Mouse (Mus musculus) kidney, postnatal 0 days (tissue): ENCODE data around the gene Ptprg. TPM values are rescaled to one million over a fixed set of nuclear protein-coding genes. Genes with fewer than 3 reads are reported as not detected.
A peak's percentile ranks its signal among the peaks of the same experiment; 100 is the strongest.

ENCODE experiments used
- ATAC-seq: fragments of 200-750 bp; cut with Nextera tagmentation; replicated peaks from 2 replicates; pipeline ENCODE4 v1.8.0; 2017; ENCODE audit warnings: low read depth, moderate number of reproducible peaks, moderate TSS enrichment, moderate library complexity; ENCODE audit not compliant: low FRiP score
- DNase-seq: peaks from one replicate; pipeline ENCODE4 v3.0.0-alpha.2; 2016; ENCODE audit warnings: low spot score
- H3K27ac ChIP-seq: fragments of 300-500 bp; sonication (generic); 2 replicates; pipeline ENCODE4 v1.5.1; 2014; ENCODE audit warnings: mild to moderate bottlenecking
- H3K27me3 ChIP-seq: fragments of 300-500 bp; sonication (generic); 2 replicates; pipeline ENCODE4 v1.6.1; 2014; ENCODE audit warnings: low read length, mixed read lengths; ENCODE audit not compliant: insufficient read depth
- H3K36me3 ChIP-seq: fragments of 300-500 bp; sonication (generic); 2 replicates; pipeline ENCODE4 v1.6.1; 2014; ENCODE audit warnings: low read length, mixed read lengths; ENCODE audit not compliant: insufficient read depth
- H3K4me1 ChIP-seq: fragments of 300-500 bp; sonication (generic); replicated peaks from 2 replicates; pipeline ENCODE4 v1.6.1; 2014; ENCODE audit warnings: antibody characterized with exemption, low read length, mixed read lengths; ENCODE audit not compliant: insufficient read depth
- H3K4me2 ChIP-seq: fragments of 300-500 bp; sonication (generic); 2 replicates; pipeline ENCODE4 v1.6.1; 2014; ENCODE audit warnings: mild to moderate bottlenecking, low read length, moderate library complexity, mixed read lengths
- H3K4me3 ChIP-seq: fragments of 300-500 bp; sonication (generic); replicated peaks from 2 replicates; pipeline ENCODE4 v1.5.1; 2014; ENCODE audit warnings: low read depth, low read length
- H3K9ac ChIP-seq: fragments of 300-500 bp; sonication (generic); 2 replicates; pipeline ENCODE4 v1.6.1; 2014; ENCODE audit warnings: low read depth, low read length
- H3K9me3 ChIP-seq: fragments of 300-500 bp; sonication (generic); replicated peaks from 2 replicates; pipeline ENCODE4 v1.6.1; 2016; ENCODE audit warnings: low read length, inconsistent platforms, mixed read lengths
- CTCF ChIP-seq: IDR thresholded peaks from 2 replicates; pipeline ENCODE4 v1.5.1; 2016; ENCODE audit warnings: antibody characterized with exemption, low read depth, mild to moderate bottlenecking, moderate library complexity
- WGBS: fragments of 180-500 bp; shearing (Covaris S2); extraction: QIAGEN DNeasy Blood & Tissue Kit; methylation state at CpG from one replicate; pipeline ENCODE4 v1.1.7; 2014; 5-methylcytosine and 5-hydroxymethylcytosine counted together
- polyA plus RNA-seq: library from polyadenylated mRNA; unstranded; fragments of >200 nt; fragmentation: Nextera tagmentation; extraction: Ambion mirVana; gene quantifications from 2 replicates; pipeline ENCODE4 v1.2.1, GENCODE M21; 2015

Gene Ptprg
- polyA plus RNA-seq, 1 experiment from 2014 or later = 23.5 TPM

- H3K4me3 ChIP-seq = no peak overlapping the region
- ATAC-seq = no peak
- H3K27ac ChIP-seq = no peak overlapping the region
- no peak for TF ChIP-seq CTCF
- DNase-seq = no peak
- H3K9ac ChIP-seq = no peak overlapping the region
- H3K36me3 ChIP-seq = no peaks in the 10 kb centered on the region
- WGBS = 46% methylated on average over 7 of the region's 7 CpGs
- no peaks in the 10 kb centered on the region for H3K27me3 ChIP-seq
- H3K4me1 ChIP-seq = peaks cover 8% of the 10 kb centered on the region
- H3K4me2 ChIP-seq = no peak overlapping the region
- H3K9me3 ChIP-seq = no peaks in the 10 kb centered on the region
Measured at GRCm38 (mm10) chr14:11822830-11823700, 269.7 kb downstream of the Ptprg start.

- peaks cover 5% of the 10 kb centered on the region for H3K4me1 ChIP-seq
- TF ChIP-seq CTCF = no peak
- no peak for DNase-seq
- no peak overlapping the region for H3K9ac ChIP-seq
- 70% methylated on average over 6 of the region's 6 CpGs for WGBS
- no peak for ATAC-seq
- no peak overlapping the region for H3K4me3 ChIP-seq
- H3K27ac ChIP-seq = no peak overlapping the region
- H3K36me3 ChIP-seq = no peaks in the 10 kb centered on the region
- no peak overlapping the region for H3K4me2 ChIP-seq
- no peaks in the 10 kb centered on the region for H3K27me3 ChIP-seq
- H3K9me3 ChIP-seq = no peaks in the 10 kb centered on the region
Measured at GRCm38 (mm10) chr14:11823701-11824095, 270.4 kb downstream of the Ptprg start.

GRCm38 (mm10) chr14:11824915-11825314, 271.6 kb downstream of the Ptprg start:
- Histone ChIP-seq H3K27ac (no peak overlapping the region), H3K4me2 (no peak overlapping the region), H3K4me1 (peaks cover 5% of the 10 kb centered on the region), H3K4me3 (no peak overlapping the region), H3K9me3 (no peaks in the 10 kb centered on the region), H3K9ac (no peak overlapping the region), H3K36me3 (no peaks in the 10 kb centered on the region), H3K27me3 (no peaks in the 10 kb centered on the region)
- DNase-seq (no peak), ATAC-seq (no peak)
- WGBS = 77% methylated on average over 8 of the region's 8 CpGs
- no peak for TF ChIP-seq CTCF

GRCm38 (mm10) chr14:11825551-11825950, 272.2 kb downstream of the Ptprg start:
- no peak overlapping the region for H3K27ac ChIP-seq
- DNase-seq = no peak
- no peak overlapping the region for H3K4me3 ChIP-seq
- ATAC-seq = no peak
- H3K36me3 ChIP-seq = no peaks in the 10 kb centered on the region
- no peak for TF ChIP-seq CTCF
- no peaks in the 10 kb centered on the region for H3K9me3 ChIP-seq
- H3K9ac ChIP-seq = no peak overlapping the region
- H3K27me3 ChIP-seq = no peaks in the 10 kb centered on the region
- peaks cover 5% of the 10 kb centered on the region for H3K4me1 ChIP-seq
- WGBS = 84% methylated on average over 2 of the region's 2 CpGs
- H3K4me2 ChIP-seq = no peak overlapping the region

GRCm38 (mm10) chr14:11828086-11828485, 274.8 kb downstream of the Ptprg start:
- ATAC-seq (no peak), DNase-seq (no peak)
- Histone ChIP-seq H3K27me3 (no peaks in the 10 kb centered on the region), H3K9me3 (no peaks in the 10 kb centered on the region), H3K4me1 (no peaks in the 10 kb centered on the region; the same call in 1 of the 2 replicates), H3K4me2 (no peak overlapping the region), H3K9ac (no peak overlapping the region), H3K27ac (no peak overlapping the region), H3K36me3 (no peaks in the 10 kb centered on the region), H3K4me3 (no peak overlapping the region)
- TF ChIP-seq CTCF = no peak
- 40% methylated on average over 4 of the region's 4 CpGs for WGBS

GRCm38 (mm10) chr14:11833678-11834077, 280.3 kb downstream of the Ptprg start:
- no peaks in the 10 kb centered on the region for H3K9me3 ChIP-seq
- peaks cover 7% of the 10 kb centered on the region; the same call in 1 of the 2 replicates for H3K4me1 ChIP-seq
- no peak overlapping the region for H3K4me2 ChIP-seq
- DNase-seq (no peak), ATAC-seq (0 out of 2 replicates have a peak, but pooled peaks have one; percentile 5)
- no peak overlapping the region for H3K4me3 ChIP-seq
- H3K27me3 ChIP-seq = no peaks in the 10 kb centered on the region
- no peak for TF ChIP-seq CTCF
- H3K36me3 ChIP-seq = no peaks in the 10 kb centered on the region
- no peak overlapping the region for H3K9ac ChIP-seq
- no peak overlapping the region for H3K27ac ChIP-seq
- 78% methylated on average over 3 of the region's 3 CpGs for WGBS
